Mouse (Mus musculus): ENCODE measurements around the gene Scarf1. TPM values are rescaled to one million over a fixed set of nuclear protein-coding genes. Genes with fewer than 3 reads are reported as not detected.

The Scarf1 gene
- polyA plus RNA-seq, 2 experiments = 6.0 to 8.5 TPM

DNA sequence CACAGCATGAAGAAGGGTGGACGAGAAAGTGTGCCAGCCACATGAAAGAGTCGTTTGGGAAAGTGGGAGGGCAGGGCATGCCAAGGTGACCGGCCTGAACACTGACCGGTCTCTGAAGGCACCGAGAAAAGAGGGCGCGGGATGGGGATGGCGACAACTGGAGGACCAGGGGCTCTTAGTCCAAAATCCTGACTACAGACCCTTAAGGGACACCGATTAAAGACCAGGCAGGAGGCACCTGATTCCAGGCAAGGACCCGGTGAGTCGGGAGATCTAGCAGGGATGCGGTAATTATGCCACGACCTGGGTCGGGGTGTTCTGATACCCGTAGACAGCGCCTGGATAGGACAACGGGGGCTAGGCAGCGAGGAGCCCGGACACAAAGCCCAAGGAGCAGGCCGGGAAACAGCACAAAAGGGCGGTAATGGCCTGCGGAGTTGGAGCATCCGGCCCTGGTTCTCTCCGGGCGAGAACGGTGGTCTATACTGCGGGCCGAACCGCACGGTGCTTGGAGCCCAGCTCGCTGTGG lies 17.6 kb downstream of the Scarf1 start:
- ATAC-seq (ENCODE audit: low FRiP score, low read depth) (peak; percentile 7), DNase-seq (ENCODE audit: low spot score) (no peak)
- no peak for TF ChIP-seq POLR2A (IDR thresholded peaks at IDR 0.05; ENCODE audit: borderline replicate concordance, extremely low read depth, insufficient read depth, insufficient read length)
- H3K36me3 ChIP-seq (ENCODE audit: control insufficient read depth, insufficient read depth, low read length) = no peaks in the 10 kb centered on the region
- H3K4me3 ChIP-seq (replicated peaks; ENCODE audit: low read length) = peak overlapping the region; percentile 65
- H3K27me3 ChIP-seq (ENCODE audit: control insufficient read depth, insufficient read depth, low read length) = no peaks in the 10 kb centered on the region
- H3K4me2 ChIP-seq (replicated peaks; ENCODE audit: low read depth, low read length, severe bottlenecking) = peak overlapping the region; percentile 99
- H3K4me1 ChIP-seq (ENCODE audit: control insufficient read depth, insufficient read depth, low read length) = peaks cover 11% of the 10 kb centered on the region; the same call in 1 of the 2 replicates
- H3K9me3 ChIP-seq (ENCODE audit: control insufficient read depth, low read length) = no peaks in the 10 kb centered on the region
- under 1% methylated on average over 31 of the region's 31 CpGs for WGBS
- H3K9ac ChIP-seq (ENCODE audit: low read depth, low read length, severe bottlenecking) = peak overlapping the region; percentile 74
- H3K27ac ChIP-seq (replicated peaks; ENCODE audit: low read depth, low read length) = peak overlapping the region; percentile 67

GRCm38 (mm10) chr11:75531469-75532242 lies 18.3 kb downstream of the Scarf1 start, which contains the start of gene Slc43a2:
Slc43a2 (plus strand) TSS chr11:75531694.
- peak within 1 kb of the TSS; percentile 74 for H3K9ac ChIP-seq (ENCODE audit: low read depth, low read length, severe bottlenecking)
- TF ChIP-seq POLR2A (IDR thresholded peaks at IDR 0.05; ENCODE audit: borderline replicate concordance, extremely low read depth, insufficient read depth, insufficient read length) = no peak
- H3K4me3 ChIP-seq (replicated peaks; ENCODE audit: low read length) = peak within 1 kb of the TSS; percentile 65
- ATAC-seq (ENCODE audit: low FRiP score, low read depth) = peak; percentile 94
- under 1% methylated on average over 50 of the region's 62 CpGs for WGBS
- no peaks in the 10 kb centered on the region for H3K36me3 ChIP-seq (ENCODE audit: control insufficient read depth, insufficient read depth, low read length)
- no peaks in the 10 kb centered on the region for H3K27me3 ChIP-seq (ENCODE audit: control insufficient read depth, insufficient read depth, low read length)
- peak; percentile 97 for DNase-seq (ENCODE audit: low spot score)
- H3K4me1 ChIP-seq (ENCODE audit: control insufficient read depth, insufficient read depth, low read length) = peaks cover 11% of the 10 kb centered on the region; the same call in 1 of the 2 replicates
- peak within 1 kb of the TSS; percentile 99 for H3K4me2 ChIP-seq (replicated peaks; ENCODE audit: low read depth, low read length, severe bottlenecking)
- H3K9me3 ChIP-seq (ENCODE audit: control insufficient read depth, low read length) = no peaks in the 10 kb centered on the region
- peak within 1 kb of the TSS; percentile 67 for H3K27ac ChIP-seq (replicated peaks; ENCODE audit: low read depth, low read length)

GRCm38 (mm10) chr11:75532340-75533277 lies 19.3 kb downstream of the Scarf1 start:
- Histone ChIP-seq H3K4me3 (replicated peaks; ENCODE audit: low read length) (peak overlapping the region; percentile 65), H3K9me3 (ENCODE audit: control insufficient read depth, low read length) (no peaks in the 10 kb centered on the region), H3K27me3 (ENCODE audit: control insufficient read depth, insufficient read depth, low read length) (no peaks in the 10 kb centered on the region), H3K36me3 (ENCODE audit: control insufficient read depth, insufficient read depth, low read length) (no peaks in the 10 kb centered on the region), H3K27ac (replicated peaks; ENCODE audit: low read depth, low read length) (no peak overlapping the region), H3K9ac (ENCODE audit: low read depth, low read length, severe bottlenecking) (peak overlapping the region; percentile 42), H3K4me2 (replicated peaks; ENCODE audit: low read depth, low read length, severe bottlenecking) (peak overlapping the region; percentile 99), H3K4me1 (ENCODE audit: control insufficient read depth, insufficient read depth, low read length) (peaks cover 11% of the 10 kb centered on the region; the same call in 1 of the 2 replicates)
- ATAC-seq (ENCODE audit: low FRiP score, low read depth) = no peak
- DNase-seq (ENCODE audit: low spot score) = no peak
- TF ChIP-seq POLR2A (IDR thresholded peaks at IDR 0.05; ENCODE audit: borderline replicate concordance, extremely low read depth, insufficient read depth, insufficient read length) = no peak
- 13% methylated on average over 38 of the region's 38 CpGs for whole genome bisulfite sequencing

GRCm38 (mm10) chr11:75533314-75534015 lies 20.1 kb downstream of the Scarf1 start:
- Histone ChIP-seq H3K27ac (replicated peaks; ENCODE audit: low read depth, low read length) (no peak overlapping the region), H3K4me1 (ENCODE audit: control insufficient read depth, insufficient read depth, low read length) (peaks cover 11% of the 10 kb centered on the region; the same call in 1 of the 2 replicates), H3K36me3 (ENCODE audit: control insufficient read depth, insufficient read depth, low read length) (no peaks in the 10 kb centered on the region), H3K4me2 (replicated peaks; ENCODE audit: low read depth, low read length, severe bottlenecking) (no peak overlapping the region), H3K9me3 (ENCODE audit: control insufficient read depth, low read length) (no peaks in the 10 kb centered on the region), H3K4me3 (replicated peaks; ENCODE audit: low read length) (no peak overlapping the region), H3K27me3 (ENCODE audit: control insufficient read depth, insufficient read depth, low read length) (no peaks in the 10 kb centered on the region), H3K9ac (ENCODE audit: low read depth, low read length, severe bottlenecking) (no peak overlapping the region; the same call in 1 of the 2 replicates)
- 78% methylated on average over 6 of the region's 6 CpGs for WGBS
- DNase-seq (ENCODE audit: low spot score) (no peak), ATAC-seq (ENCODE audit: low FRiP score, low read depth) (no peak)
- no peak for TF ChIP-seq POLR2A (IDR thresholded peaks at IDR 0.05; ENCODE audit: borderline replicate concordance, extremely low read depth, insufficient read depth, insufficient read length)

All from limb, embryonic 14.5 days (tissue).